Mouse (Mus musculus) fibroblast of lung, adult 2 months (primary cell): ENCODE data around the gene Cfb.

ENCODE experiments used
- DNase-seq: peaks from one replicate; pipeline ENCODE4 v3.0.0-alpha.2; 2011; ENCODE audit warnings: low read depth

The Cfb gene

DNA sequence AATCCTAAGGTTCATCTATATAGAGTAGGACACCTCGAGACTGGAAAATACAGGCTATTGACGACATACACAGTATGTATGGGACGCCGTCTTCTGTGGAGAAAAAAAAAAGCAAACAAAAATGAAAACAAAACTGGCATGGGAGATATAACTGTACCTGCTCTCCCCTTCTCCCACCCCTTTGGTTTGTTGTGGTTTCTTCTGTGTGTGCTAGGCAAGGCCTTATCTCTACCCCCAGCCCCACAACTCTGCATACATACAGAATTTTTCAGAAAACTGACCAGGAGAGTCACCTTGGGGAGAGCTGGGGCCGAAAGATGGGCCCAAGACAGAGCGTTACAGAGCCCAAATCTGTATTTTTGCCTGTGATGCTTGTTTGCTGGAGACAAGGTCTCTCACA, 22.4 kb upstream of the Cfb start:
- no peak for DNase-seq

DNA sequence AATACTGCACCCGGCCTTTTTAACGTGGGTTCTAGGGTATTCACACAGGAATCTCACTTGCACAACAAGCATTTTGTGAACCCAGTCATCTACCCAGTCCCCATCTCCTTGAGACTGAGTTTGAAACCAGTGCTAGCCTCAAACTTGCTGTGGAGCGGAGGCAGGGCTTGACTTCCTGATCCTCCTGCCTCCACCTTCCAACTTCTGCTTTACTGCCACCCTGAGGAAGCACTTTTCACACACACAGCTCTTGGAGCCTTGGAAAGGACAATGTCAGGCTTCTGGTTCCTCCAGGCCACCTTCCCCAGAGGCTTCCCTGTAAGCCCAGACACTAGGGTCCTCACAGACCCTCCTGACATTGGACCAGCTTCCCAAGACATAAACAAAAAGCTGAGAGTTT, 21.0 kb upstream of the Cfb start:
- no peak for DNase-seq

DNA sequence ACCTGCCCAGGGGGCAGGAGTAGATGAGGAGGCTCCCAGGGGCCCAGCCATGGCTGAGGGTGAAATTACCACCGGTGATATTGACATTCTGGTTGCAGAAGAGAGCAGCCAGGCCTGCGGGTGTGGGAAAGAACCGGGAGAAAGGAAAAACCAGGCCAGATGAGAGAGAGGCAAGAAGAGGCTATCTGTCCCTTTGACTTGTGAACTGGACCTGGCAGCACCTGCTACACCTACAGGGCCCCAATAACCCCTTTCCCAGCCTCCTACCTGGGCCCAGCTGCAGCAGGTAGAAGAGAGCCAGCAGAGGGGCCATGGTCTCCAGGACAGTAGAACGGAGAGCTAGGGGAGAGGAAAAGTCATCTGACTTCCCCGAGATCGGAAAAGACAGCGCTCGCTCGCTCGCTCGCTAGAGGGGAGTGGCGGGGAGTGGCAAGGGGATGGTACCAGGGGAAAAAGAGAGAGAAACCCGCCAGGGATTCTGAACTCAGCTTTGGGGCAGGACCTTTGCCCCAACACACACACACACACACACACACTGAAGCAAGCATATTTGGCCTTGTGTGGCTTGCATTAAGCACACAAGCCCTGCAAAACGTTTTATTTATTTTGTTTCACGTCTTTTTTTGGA, 19.5 kb upstream of the Cfb start, which contains the start of gene Gm20547:
Gm20547 (minus strand) TSS at position 360 of the 628 bp plus-strand sequence.
- DNase-seq = no peak

DNA sequence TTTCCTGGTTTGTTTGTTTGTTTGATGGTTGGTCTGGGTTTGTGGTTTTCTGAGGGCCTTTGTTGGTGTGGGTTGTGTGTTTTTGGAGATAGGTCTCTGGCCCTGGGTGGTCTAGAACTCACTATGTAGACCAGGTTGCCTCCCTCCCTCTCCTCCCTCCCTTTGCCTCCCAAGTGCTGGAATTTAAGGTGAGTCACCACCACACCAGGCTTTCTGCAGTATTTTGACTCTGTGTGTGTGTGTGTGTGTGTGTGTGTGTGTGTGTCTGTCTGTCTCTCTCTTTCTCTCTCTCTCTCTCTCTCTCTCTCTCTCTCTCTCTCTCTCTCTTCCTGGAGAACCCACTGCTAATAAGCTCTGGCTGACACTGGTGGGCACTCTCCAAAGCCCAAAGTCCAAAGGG, 18.8 kb upstream of the Cfb start:
- DNase-seq = no peak

DNA sequence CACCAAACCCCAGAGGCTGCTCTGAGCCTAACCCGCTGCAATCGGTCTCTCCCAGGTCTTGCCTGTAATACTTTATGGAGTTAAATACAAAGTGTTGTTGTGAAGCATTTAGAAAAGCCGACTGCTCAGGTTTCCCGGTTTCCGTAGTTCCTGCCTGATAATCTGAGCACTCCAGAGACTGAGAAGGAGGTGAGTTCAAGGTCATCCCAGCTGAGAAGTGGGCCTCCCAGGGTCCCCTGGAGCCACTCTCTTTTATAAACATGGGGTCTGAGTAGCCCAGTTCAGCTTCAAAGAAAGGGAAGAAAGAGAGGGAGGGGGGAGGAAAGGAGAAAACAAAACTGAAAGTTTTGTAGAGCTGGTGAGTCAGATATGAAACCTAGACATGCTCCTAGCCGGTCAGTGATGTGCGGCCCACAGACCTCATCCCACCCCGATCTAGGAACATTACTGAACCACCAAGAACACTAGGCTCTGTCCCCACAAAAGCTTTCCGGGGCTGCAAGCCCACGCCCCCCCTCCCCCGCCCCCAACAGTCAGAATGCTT, 17.1 kb upstream of the Cfb start, which contains the start of gene Zbtb12:
Zbtb12 (plus strand) TSS at position 148 of the 544 bp plus-strand sequence.
- DNase-seq = no peak

DNA sequence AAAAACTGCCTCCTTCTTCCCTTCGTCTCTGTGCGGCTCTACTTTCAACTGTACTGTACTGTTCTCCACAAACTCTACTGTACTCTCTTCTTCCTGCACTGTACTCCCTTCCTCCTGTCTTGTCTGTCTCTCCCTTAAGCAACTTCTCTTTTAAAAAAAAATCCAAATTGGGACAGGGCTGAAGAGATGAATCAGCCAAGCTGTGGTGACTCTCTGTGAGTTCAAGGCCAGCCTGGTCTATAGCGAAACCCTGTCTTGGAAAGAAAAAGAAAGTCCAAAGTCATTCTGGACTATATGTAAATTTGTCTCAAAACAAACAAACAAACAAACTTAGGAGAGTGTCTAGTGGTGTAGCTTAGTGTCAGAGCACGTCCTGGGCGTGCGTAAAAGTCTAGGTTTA, 12.0 kb upstream of the Cfb start:
- no peak for DNase-seq

DNA sequence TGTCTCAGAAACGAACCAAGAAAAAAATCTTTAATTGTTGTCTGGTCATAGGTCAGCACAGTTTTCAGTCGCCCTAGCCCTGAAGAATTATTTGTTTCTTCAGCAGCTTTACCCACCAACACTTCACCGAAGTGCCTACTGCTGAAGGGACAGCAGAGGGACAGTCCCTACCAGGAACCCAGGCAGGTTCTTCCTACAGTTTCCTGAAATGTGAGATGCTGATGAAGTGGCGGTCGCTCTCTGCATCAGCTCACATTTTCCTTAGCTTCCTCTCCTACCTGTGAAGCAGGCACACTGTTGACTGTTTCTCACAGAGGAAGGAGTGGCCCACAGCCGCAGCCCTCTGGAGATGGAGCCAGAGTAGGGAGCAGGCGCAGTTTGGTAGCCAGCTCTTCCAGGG, 3.7 kb upstream of the Cfb start:
- no peak for DNase-seq

DNA sequence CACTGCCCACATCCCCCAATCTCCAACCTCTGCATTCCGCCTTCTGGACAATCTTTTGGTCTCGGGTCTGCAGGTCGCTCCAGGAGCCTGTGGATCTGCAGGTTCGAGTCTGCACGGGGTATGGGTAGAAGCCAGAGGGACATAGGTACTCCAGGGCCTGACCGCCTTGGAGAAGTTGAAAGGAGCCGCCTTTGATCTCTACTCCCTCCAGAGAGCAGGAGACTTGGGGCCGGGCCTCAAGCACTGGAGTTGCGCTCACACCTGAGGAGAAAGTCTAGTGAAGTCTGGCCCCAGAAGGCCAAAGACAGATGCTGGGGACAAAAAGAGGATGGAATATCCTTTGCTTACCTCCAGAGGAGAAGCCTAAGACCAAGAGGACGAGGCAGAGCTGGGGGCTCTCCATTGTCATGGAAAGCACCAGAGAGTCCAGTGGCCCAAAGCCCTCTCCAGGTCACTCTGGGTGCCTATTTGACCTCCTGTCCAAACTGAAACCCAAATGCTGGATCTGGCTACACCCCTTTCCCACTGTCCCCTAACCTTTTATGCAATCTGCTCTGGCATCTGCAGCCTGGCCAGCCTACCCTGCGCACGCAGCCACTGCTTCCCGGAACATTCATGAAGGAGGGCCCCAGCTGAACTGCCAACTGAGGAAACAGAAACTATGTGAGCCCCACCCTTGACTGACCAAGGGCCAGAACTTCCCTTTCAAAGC, 458 bp downstream of the Cfb start:
- DNase-seq = no peak

DNA sequence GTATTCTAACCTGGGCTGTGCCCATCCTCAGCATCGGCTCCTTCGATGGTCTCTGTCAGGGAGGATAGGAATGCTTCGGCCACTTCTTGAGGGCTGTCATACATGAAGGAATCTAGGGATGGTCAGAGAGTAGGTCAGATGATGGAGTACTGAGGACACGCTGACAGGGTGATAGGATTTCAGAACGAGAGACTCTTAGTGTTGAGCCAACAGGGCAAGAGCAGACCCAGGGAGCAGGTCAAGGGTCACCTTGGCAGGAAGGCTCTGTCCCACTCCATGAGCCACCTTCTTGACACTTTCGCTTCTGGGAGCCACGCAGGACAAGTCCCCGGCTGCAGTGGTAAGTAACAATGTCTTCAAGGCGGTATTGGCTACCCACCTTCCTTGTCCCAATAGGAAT, 1.8 kb downstream of the Cfb start:
- no peak for DNase-seq

DNA sequence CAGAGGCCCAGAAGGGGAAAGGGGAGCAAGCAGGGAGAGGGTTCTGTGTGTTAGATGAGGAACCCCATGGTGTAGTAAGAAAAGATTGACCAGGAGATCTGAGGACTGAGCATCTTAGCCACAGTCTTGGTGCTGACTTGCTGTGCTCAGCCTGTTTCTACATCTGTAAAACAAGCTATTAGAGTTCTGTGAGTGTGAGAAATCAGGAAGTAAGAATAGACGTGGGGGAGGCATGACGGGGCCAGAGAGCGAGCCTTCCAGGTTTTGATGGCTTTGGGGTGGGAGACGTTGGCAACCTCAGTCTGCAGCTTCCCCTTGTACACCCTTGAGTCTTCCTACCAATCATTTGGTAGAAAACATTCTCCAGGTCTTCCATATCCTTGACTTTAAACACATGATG, 3.6 kb downstream of the Cfb start:
- no peak for DNase-seq

DNA sequence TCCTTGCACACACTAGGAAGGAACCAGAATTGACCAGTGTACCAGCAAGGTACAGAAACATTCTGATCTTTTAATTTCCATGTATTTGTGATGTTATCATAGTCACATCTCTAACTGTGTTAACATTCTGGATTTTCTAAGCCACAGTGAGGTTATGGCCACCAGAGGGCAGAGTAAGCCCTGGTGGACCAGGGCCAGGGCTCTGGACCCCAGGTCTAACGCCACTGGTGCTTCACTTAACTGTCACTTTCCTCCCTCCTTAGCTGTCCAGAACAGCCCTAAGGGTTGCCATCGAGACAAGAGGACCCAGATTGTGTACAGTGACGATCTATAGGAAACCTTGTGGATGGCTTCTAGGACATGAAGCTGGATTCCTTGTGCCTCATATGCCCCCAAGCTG, 6.5 kb downstream of the Cfb start:
- DNase-seq = no peak

DNA sequence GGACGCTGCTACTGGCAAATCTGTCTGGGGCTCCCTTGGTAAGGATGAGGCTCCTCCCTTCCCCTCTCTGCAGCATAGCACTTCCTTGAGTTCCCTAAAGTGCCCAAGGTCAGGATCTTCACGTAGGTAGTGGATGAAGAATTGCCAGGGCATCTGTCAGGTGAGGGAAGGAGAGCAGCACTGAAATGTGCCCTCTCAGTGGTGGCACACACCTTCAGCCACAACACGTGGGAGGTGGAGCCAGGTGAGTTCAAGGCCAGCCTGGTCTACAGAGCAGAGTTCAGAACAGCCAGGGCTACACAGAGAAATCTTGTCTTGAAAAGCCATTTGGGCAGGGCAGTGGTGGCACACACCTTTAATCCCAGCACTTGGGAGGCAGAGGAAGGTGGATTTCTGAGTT, 7.6 kb downstream of the Cfb start:
- no peak for DNase-seq

DNA sequence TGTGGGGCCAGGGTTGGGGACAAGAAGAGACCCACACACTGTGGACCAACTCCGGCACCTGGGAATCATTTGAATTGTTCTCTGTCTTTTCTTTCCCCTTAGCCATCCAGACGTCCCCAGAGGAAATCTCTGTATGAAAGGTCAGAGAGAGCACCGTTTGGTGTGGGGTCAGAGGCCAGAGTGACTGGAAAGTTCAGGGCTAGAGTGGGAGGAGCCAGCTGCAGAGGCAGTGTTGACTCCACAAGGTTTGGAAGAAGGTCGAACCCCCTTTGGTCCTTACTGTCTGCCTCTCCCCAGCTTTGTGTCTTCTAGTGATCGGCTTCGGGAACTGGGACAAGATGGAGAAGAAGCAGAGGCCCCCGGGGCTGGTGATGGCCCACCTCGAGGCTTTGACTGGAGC, 8.8 kb downstream of the Cfb start:
- no peak for DNase-seq

DNA sequence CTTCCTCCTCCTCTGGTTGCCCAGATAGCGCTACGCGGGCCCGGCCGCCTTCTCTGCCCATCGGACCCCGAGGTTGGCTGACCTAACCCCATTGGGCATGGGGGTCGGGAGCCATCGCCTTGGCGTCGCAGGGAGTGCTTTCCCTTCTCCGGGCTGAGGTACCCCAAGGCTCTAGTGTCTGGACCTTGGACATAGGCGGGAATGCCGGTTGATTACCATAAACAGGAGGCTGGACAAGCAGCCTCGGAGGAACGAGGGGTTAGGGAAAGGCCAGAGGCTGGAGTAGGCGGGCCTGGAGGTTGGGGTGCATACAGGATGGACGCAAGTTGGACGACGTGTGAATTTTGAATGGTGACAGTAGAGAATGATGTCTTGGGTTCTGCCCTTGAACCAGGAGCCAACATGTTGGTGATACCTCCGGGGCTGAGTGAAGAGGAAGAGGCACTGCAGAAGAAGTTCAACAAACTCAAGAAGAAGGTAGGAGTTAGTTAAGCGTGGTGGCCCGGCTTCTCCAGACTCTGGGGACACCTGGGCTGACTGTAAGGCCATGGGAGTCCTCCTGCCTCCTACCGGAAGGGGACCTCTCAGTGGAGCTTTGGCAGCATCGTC, 11.7 kb downstream of the Cfb start:
- DNase-seq = no peak

DNA sequence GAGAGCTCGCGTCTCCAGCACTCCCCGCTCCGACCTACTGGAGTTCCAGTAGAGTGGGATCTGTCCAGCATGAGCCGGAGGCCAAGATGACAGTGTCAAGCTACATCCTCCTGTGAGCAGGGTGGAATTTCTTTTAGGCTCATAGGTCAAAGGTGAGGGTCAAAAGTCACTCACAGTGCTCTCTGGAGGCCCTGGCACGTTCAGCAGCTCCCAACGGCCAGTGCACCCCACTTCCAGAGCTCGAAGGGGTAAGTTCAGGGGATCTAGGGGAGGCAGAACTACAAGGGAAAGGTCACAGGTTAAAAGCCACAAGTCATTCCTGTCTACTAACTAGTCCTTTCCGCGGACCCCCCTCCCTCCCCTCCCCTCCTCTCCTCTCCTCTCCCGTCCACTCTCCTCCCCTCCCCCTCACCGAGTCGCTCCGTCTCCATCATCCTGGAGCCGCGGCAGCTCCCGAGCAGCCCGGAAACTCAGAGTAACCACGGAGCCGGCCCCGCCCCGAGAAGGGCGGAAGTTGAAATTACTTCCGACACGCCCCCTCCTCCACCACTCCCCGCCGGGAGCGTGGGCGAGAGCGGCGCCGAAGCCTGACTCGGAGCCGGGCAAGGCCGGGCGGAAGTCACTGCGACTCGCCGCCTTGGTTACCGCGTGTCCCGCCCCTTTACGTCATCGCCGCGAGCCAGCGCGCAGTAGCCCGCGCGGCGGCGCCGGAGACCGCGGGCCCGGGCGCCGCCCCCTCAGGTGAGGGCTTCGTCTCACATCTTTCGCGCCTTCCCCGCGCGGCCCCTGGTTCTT, 12.4 kb downstream of the Cfb start, which contains the start of the genes Skiv2l and Nelfe:
Skiv2l (minus strand) TSS at position 489 of the 795 bp plus-strand sequence.
Nelfe (plus strand) TSS at position 670 of the 795 bp plus-strand sequence.
- peak; percentile 92 for DNase-seq

DNA sequence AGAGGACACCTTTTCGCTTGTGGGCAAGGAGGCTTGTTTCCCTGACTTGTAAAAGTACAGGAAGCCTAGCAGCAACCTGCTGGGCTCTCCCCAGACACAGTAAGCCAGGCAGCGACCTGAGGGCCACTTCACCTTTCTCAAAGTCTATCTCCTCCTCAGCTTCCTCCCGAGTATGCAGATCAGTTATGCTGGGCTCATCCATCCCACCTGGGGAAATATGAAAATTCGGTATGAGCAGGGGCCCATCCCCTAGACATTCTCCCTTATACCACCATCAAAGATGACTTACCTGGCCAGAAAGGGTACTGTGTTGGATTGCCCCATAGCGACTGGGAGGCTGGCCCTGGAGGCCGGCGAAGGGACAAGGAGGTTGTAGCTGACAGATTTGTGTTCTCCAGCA, 14.7 kb downstream of the Cfb start:
- no peak for DNase-seq

DNA sequence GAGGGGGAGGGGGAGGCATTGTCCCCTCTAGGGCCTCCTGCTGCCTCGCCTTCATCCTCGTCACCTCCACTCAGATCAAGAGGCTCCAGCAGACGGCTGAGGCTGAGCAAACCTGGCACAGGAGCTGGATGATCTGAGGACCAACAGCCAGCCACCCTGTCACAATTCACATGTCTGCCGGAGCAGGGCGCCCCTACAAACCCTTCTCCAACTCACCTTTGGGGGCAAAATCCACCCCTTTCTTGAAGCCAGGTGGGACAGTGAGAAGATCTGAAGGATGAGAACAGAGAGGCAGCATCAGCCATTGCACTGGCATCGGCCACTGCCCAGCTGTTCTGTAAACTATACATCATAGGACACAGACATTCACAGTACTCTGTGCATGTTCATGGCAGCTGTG, 15.1 kb downstream of the Cfb start:
- no peak for DNase-seq

DNA sequence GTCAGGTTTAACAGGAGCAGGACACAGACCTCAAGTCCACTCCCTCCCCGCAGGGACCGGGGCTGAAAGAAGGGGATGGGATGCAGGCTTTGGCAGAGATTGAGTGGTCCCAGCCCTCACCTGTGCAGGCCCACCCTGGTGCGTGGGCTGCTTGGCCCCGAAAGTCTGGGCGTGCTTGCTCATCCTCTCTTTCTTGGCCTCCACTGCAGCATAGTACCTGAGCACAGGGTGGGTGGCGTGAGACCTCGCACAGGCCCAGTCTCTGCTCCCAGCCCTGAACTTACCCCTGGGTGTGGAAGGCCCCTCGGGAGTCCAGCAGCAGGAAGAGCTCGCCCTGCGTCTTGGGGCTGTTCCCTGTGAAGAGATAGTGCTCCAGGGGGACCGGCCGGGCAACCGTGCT, 17.4 kb downstream of the Cfb start:
- no peak for DNase-seq

DNA sequence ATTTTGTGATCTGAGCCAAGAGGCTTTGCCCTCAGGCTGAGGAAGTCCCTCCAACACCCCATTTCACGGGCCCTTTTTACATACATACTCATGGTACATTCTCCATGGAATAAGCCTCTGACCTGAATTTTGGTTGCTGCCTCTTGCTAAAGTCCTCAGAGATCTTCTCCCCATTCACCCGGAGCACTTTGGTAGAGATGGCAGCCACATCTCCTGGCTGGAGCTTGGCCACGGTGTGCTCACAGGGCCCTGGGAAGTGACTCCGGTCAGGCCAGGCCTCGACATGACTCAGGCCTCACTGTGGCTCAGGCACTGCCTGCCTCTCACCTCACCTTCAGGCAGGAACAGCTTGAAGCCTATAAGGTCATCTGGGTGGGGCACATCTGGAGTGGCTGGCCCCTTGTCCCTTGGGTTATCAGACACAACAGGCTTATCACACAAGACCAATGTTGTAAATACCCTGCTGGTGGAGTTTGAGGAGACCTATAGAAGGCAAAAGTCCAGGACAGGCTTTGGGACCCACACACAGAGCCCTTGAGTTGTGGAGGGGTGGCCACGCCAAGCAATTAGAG, 21.5 kb downstream of the Cfb start:
- no peak for DNase-seq

DNA sequence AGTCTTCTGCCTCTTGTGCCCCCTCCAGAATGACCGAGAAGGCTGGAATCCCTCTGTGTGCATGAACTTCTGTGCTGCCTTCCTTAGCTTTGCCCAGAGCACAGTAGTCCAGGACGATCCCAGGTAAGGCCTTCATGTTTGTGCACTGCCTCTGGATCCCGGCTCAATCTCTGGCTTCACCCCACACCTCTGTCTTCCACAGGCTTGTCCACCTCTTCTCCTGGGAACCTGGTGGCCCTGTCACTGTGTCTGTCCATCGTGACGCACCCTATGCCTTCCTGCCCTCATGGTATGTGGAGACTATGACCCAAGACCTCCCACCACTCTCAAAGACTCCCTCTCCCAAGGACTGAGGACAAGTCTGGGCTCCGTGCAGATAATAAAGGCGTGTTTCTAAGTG, 23.5 kb downstream of the Cfb start:
- no peak for DNase-seq

DNA sequence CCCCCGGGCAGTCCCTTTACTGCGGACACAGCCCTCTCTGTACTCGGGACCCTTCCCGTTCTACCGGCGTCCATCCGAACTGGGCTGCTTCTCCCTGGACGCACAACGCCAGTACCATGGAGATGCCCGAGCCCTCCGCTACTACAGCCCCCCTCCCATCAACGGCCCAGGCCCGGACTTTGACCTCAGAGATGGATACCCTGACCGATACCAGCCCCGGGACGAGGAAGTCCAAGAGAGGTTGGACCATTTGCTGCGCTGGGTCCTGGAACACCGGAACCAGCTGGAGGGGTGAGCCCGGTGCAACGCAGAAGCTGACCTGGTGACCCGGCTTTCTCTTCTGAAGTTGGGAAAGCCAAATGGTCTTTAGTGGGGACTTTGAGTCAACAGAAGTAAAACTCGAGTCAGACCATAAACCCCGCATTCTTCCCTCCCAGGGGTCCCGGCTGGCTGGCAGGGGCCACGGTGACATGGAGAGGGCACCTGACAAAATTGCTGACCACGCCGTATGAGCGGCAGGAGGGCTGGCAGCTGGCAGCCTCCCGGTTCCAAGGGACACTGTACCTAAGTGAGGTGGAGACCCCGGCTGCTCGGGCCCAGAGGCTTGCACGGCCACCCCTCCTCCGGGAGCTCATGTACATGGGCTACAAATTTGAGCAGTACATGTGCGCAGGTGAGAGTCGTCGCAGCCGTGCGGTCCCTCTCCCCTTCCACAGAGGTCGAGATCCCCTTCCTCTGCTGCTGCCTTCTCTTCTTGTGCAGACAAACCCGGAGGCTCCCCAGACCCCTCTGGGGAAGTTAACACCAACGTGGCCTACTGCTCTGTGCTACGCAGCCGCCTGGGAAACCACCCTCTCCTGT, 24.6 kb downstream of the Cfb start:
- no peak for DNase-seq
